Mouse (Mus musculus) urinary bladder, postnatal 10 days (tissue): ENCODE results near the gene Tmigd3.

Source experiments
- DNase-seq: peaks from one replicate; pipeline ENCODE4 v3.0.0; 2022; ENCODE audit warnings: low spot score

The Tmigd3 gene

DNA sequence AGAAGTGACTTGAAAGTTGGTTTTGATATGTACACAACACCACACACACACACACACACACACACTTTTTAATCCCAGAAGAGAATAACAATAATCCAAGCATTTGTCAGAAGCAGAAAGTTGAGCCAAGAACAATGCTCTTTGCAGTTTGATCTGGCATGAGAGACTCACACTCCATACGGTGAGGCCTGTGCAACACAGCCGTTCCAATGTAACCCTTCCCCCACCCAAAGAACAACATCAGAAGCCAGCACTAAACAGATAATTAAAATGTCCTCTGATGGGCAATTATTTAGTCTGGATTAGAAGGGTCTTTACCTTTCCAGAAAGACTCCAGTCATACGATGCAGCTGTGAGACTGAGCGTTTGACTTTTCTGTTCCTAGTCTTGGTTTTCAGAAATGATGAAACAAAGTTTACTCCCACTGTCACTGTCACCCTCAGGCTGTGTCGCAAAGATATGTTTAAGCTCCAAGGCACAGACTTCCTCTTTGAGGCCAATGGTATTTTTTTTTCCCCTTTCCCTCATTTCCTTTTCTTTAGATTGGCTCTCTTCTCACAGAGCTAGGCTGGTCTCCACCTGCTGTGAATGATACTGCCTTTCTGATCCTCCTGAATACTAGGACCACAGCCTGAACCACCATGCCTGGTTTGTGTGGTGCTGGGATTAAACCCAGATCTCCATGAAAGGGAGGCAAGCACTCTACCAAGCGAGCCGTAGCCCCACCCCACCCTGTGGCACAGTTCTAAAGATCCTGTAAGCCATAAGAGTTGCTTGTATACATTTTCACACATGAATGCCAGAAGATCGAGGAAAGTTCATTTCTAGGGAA is 61.8 kb downstream of the Tmigd3 start, which contains the start of gene I830077J02Rik:
Gene I830077J02Rik (minus strand): TSS at position 425 of the 832 bp plus-strand sequence.
- DNase-seq: no peak

DNA sequence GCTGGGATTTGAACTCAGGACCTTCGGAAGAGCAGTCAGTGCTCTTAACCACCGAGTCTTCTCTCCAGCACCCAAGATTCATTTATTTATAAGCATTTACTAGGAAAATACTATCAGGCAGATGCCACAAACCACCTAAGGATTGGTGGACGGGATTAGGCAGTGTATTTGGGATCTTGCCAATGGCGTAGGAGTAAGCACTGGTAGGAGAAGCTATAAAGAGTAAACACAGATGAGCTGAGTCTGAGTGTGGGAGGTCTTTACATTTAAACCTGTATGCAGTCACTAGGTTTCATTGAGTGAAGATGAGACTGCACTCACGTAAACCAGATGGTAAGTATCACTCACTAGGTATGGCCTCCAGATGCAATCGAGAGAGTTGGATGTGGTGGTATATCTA is 63.2 kb downstream of the Tmigd3 start:
- no peak for DNase-seq

DNA sequence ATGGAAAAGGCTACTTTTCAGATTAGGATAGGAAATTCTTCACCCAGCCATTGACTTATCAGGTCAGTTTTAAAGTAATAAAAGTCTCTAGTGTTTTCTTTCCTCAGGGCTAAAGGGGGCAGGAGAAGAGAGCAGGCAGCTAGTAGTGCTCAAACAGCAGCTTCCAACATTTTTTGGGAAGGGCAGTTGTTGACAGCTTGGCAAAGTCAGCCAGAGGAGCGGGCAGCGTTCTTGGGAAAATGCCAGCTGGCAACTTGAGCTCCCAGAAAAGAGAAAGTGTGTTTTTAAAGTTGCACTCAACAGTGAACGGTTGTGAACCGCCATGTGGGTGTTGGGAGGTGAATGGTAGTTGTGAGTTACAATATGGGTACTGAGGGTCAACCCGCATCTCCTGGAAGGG is 64.3 kb downstream of the Tmigd3 start:
- DNase-seq: no peak

DNA sequence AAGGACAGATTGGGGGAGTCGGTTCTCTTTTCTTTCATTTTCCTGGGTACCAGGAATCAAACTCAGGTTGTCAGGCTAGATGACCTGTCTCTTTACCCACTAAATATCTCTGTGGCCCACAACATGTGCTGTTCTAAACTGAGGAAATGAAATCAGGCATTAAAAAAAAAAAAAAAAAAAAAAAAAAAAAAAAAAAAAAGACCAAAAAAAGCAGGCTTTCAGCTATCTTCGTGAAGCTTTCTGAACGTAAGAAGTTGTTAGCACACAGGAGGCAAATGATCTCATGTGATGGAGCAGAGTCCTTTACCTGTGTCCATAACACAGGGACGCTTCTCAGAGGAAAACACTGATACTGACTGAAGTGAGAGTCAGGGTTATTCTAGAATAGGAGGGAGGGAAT is 65.4 kb downstream of the Tmigd3 start:
- no peak for DNase-seq

DNA sequence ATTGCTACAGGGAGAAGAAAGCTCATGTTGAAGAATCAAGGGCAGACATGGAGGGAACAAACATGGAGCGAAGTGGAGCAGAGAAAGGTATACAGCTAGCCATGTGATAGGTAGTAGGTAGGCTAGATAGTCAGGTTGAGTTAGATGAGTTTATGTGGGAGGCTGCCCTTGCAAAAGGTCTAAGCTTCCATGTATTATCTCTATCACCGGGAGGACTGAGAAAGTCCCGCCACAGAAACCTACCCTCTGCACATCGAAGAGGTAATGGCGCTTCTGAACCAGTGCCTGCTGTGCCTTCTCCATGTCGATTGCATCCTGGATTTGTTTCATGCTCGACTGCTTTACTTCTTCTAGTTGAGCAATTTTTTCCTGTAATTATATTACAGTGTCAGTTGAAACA is 80.6 kb downstream of the Tmigd3 start:
- no peak for DNase-seq

DNA sequence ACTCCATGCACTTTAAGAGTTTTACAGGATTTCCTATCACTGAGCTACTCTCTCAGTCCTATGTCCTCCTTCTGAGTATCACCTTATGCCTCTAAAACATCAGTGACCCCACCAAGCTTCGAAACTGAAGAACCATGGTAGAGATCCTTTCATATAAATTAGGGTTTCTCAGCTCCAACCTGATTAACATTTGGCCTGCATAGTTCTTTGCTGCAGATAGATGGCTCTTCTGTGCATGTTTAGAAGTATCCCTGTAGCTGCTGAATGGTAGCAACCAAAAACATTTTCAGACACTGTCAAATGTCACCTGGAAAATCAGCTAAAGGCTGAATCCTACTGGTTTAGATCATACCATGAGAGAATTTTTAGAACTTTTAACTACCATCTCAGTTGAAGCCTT is 86.5 kb downstream of the Tmigd3 start:
- no peak for DNase-seq

DNA sequence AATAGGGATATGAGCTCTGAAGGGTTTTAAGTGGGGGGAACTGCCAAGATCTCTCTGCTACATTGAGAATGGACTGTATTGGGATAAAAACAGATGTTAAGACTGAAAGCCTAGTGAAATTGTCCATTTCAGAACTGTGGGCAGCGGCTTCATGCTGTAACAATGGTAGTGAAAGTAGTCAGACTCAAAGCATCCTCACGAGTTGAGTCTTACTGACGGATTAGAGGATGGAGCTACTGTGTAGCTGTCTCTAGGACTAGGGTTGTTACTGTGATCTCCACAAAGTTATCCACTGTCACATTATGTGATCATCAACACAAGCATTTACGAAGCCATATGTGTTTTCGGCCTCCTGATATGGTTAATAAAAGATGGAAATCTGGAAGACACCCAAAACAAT is 87.5 kb downstream of the Tmigd3 start:
- no peak for DNase-seq

DNA sequence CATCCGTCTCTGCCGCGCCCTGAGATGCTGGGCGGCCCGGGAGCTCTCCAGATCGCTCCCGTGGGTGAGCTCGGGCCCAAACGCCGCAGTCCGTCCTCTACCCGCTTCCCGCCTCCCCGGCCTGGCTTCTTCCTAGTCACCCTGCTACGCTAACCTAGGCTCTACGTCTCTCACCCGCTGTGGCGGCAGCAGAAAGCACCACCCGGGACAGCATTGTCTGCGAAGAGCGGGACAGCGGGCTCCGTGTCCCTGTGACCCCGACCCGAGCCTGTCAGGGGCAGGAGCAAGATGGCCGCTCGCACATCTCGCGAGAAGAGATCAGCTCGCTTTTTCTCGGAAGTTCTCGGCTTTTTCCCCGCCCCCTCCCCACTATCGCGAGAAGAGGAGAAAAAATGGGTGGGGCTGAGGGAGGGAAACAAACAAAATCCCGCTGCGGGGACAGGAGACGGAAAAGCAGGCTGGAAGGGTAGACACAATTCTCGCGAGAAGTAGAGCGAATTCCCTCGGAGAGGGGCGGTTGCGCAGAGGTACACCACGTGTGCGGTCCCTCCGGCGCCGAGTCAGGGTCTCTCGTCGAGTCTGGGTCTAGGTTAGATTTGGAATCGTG is 88.4 kb downstream of the Tmigd3 start, which contains the start of gene Wdr77:
Gene Wdr77 (plus strand): TSS at position 396 of the 607 bp plus-strand sequence.
- peak; percentile 80 for DNase-seq

DNA sequence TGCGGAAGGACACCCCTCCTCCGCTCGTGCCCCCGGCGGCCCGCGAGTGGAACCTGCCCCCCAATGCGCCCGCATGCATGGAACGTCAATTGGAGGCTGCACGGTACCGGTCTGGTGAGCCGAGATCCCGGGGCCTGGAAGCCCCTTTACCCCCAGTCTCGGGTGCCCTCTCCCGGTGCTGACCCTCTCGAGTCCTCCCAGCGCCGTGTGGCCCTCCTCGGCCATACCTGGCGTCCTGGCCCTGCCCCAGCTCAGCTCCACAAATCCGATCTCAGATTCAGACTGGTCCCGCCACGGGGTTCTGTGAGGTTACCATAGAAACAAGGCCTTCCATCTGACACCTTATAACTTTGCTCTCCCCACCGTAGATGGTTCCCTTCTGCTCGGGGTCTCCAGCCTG is 88.9 kb downstream of the Tmigd3 start:
- DNase-seq: no peak

DNA sequence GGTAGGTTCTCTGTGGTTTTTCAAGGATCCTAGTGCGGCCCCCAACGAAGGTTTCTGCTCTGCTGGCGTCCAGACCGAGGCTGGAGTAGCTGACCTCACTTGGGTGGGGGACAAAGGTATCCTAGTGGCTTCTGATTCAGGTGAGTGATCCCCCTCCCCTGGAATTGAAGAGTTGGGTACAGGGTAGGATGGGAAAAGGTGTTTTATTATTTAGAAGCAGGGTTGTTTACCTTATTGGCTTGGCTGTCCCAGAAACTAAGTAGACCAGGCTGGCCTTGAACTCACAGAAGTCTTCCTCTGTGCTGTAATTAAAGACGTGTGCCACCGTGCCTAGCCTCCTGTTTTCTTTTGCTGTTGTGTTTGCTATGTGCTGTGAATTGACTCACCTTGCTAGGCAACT is 89.3 kb downstream of the Tmigd3 start, which contains the start of gene Atp5f1:
Gene Atp5f1 (minus strand): TSS at position 101 of the 400 bp plus-strand sequence.
- no peak for DNase-seq

DNA sequence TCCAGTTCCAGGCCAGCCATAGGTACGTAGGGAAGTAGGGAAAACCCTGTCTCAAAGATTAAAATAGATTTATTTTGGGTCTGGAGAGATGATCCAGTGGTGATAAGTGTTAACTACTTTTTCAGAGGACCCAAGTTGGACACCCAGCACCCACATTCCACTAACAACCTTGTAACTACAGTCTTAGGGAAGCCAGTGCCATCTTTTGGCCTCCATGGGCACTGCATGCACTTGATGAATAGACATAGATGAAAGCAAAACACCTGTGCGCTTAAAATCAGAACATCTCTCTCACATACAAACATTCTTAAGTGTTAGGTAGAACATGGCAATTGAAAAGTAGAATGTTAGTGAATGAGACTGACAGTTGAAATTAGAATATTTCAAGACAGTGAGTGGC is 90.0 kb downstream of the Tmigd3 start:
- no peak for DNase-seq

DNA sequence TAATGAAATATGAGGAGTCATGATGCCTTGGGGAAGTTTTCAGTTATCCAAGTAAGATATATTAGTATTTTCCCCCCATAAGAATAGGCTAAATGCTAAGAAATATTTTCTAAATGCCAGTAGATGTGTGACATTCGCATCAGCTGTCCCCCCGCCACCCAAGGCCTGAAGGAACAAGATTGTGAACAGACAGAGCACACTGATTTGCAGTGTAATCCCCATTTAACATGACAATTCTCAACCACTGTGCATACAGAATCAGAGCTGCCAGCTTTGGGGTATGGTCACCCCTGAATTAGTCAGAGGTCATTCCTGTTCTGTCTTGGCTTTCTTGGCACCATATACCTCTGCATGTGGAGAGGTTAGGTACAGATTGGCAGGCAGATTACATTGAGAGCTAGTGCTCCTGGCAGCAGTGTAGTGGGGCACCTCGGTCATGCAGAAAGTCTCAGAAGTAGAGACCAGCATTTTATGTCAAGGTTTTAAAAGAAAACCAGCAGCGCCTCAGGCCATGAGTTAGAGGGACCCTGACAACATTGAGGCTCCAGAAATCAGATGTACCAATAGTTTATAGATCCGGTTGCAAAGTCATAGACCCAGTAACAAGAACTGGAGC is 101.2 kb downstream of the Tmigd3 start:
- no peak for DNase-seq

DNA sequence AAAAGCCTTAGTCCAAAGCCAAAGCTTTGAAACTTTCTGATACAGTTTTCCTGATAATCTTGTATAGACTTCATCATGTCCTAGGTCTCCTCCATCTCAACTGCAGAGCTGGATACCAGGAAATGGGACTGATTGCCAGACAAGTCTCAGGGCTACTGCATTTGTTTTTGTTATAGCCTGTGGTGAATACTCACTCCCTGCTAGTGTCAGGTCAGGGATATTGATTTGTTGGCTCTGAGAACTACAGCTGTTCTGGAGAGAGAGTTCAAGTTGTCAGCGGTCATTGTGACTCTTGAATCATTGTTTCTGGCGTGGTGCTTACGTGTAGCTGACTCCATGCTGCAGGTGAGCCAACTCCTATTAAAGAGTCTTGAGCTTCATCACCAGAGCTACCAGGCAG is 102.7 kb downstream of the Tmigd3 start, which contains the start of gene Ovgp1:
Gene Ovgp1 (plus strand): TSS at position 301 of the 400 bp plus-strand sequence.
- no peak for DNase-seq
